Mouse (Mus musculus): ENCODE data around the gene Arfip1.

Arfip1 gene

GRCm38 (mm10) chr3:84492657-84493056 is 89.8 kb downstream of the Arfip1 start:
- no peak for DNase-seq (ENCODE audit: inconsistent age in 2 of 2, low spot score in 1 of 2)

- peak in 1 of 2 experiments; percentile 15 for DNase-seq (ENCODE audit: inconsistent age in 2 of 2, low spot score in 1 of 2)
Observed at GRCm38 (mm10) chr3:84492148-84492547, 90.3 kb downstream of the Arfip1 start.

- DNase-seq (ENCODE audit: inconsistent age in 2 of 2, low spot score in 1 of 2), result peak; percentile 20 to 84
Observed at GRCm38 (mm10) chr3:84488716-84489115, 93.7 kb downstream of the Arfip1 start.

GRCm38 (mm10) chr3:84484891-84485290 is 97.5 kb downstream of the Arfip1 start:
- DNase-seq (ENCODE audit: inconsistent age in 2 of 2, low spot score in 1 of 2), result no peak

- DNase-seq (ENCODE audit: inconsistent age in 2 of 2, low spot score in 1 of 2), result no peak
Observed at GRCm38 (mm10) chr3:84484333-84484732, 98.1 kb downstream of the Arfip1 start.

- DNase-seq (ENCODE audit: inconsistent age in 2 of 2, low spot score in 1 of 2), result peak; percentile 53 to 92
Observed at GRCm38 (mm10) chr3:84482121-84482520, 100.3 kb downstream of the Arfip1 start.

- DNase-seq (ENCODE audit: inconsistent age in 2 of 2, low spot score in 1 of 2), result peak; percentile 30 to 72
Observed at GRCm38 (mm10) chr3:84481104-84481503, 101.3 kb downstream of the Arfip1 start.

GRCm38 (mm10) chr3:84480006-84480897 is 102.2 kb downstream of the Arfip1 start, which contains the start of gene Fhdc1:
Gene Fhdc1 (minus strand): TSS chr3:84480429.
- DNase-seq (ENCODE audit: inconsistent age in 2 of 2, low spot score in 1 of 2), result peak; percentile 46 to 83

- DNase-seq (ENCODE audit: inconsistent age in 2 of 2, low spot score in 1 of 2), result peak; percentile 66 to 85
Observed at GRCm38 (mm10) chr3:84479293-84480005, 103.0 kb downstream of the Arfip1 start.

GRCm38 (mm10) chr3:84478896-84479292 is 103.5 kb downstream of the Arfip1 start:
- DNase-seq (ENCODE audit: inconsistent age in 2 of 2, low spot score in 1 of 2), result no peak

- DNase-seq (ENCODE audit: inconsistent age in 2 of 2, low spot score in 1 of 2), result no peak
Observed at GRCm38 (mm10) chr3:84478195-84478594, 104.2 kb downstream of the Arfip1 start.

- DNase-seq (ENCODE audit: inconsistent age in 2 of 2, low spot score in 1 of 2), result no peak
Observed at GRCm38 (mm10) chr3:84477498-84477897, 104.9 kb downstream of the Arfip1 start.

- no peak for DNase-seq (ENCODE audit: inconsistent age in 2 of 2, low spot score in 1 of 2)
Observed at GRCm38 (mm10) chr3:84474981-84475775, 107.2 kb downstream of the Arfip1 start.

GRCm38 (mm10) chr3:84474398-84474797 is 108.0 kb downstream of the Arfip1 start:
- DNase-seq (ENCODE audit: inconsistent age in 2 of 2, low spot score in 1 of 2), result no peak

- DNase-seq (ENCODE audit: inconsistent age in 2 of 2, low spot score in 1 of 2), result no peak
Observed at GRCm38 (mm10) chr3:84472955-84473354, 109.5 kb downstream of the Arfip1 start.

- DNase-seq (ENCODE audit: inconsistent age in 2 of 2, low spot score in 1 of 2), result no peak
Observed at GRCm38 (mm10) chr3:84472527-84472926, 109.9 kb downstream of the Arfip1 start.

GRCm38 (mm10) chr3:84471146-84471545 is 111.3 kb downstream of the Arfip1 start:
- no peak for DNase-seq (ENCODE audit: inconsistent age in 2 of 2, low spot score in 1 of 2)

GRCm38 (mm10) chr3:84468111-84468453 is 114.3 kb downstream of the Arfip1 start:
- DNase-seq (ENCODE audit: inconsistent age in 2 of 2, low spot score in 1 of 2), result no peak

GRCm38 (mm10) chr3:84467419-84468110 is 114.9 kb downstream of the Arfip1 start:
- peak; percentile 37 to 60 for DNase-seq (ENCODE audit: inconsistent age in 2 of 2, low spot score in 1 of 2)

GRCm38 (mm10) chr3:84465822-84466500 is 116.5 kb downstream of the Arfip1 start:
- DNase-seq (ENCODE audit: inconsistent age in 2 of 2, low spot score in 1 of 2), result no peak
